Mouse (Mus musculus) lung, embryonic 14.5 days (tissue): ENCODE results near the gene Eif2ak4. TPM values are rescaled to one million over a fixed set of nuclear protein-coding genes. Genes with fewer than 3 reads are reported as not detected.

Experiments
- ATAC-seq: fragments of 200-750 bp; cut with Nextera tagmentation; 2 replicates; pipeline ENCODE4 v1.8.0; 2017; ENCODE audit warnings: mild to moderate bottlenecking, moderate TSS enrichment, moderate library complexity; ENCODE audit not compliant: insufficient read depth
- DNase-seq: peaks from one replicate; pipeline ENCODE4 v3.0.0-alpha.2; 2015
- H3K27ac ChIP-seq: fragments of 300-500 bp; sonication (generic); 2 replicates; pipeline ENCODE4 v1.5.1; 2014; ENCODE audit warnings: low read depth, mild to moderate bottlenecking, moderate library complexity
- H3K27me3 ChIP-seq: fragments of 300-500 bp; sonication (generic); 2 replicates; pipeline ENCODE4 v1.6.1; 2014; ENCODE audit warnings: low read length, control low read depth; ENCODE audit not compliant: insufficient read depth
- H3K36me3 ChIP-seq: fragments of 300-500 bp; sonication (generic); 2 replicates; pipeline ENCODE4 v1.6.1; 2014; ENCODE audit warnings: control low read depth; ENCODE audit not compliant: insufficient read depth
- H3K4me1 ChIP-seq: fragments of 300-500 bp; sonication (generic); 2 replicates; pipeline ENCODE4 v1.6.1; 2014; ENCODE audit warnings: antibody characterized with exemption, control low read depth; ENCODE audit not compliant: insufficient read depth
- H3K4me2 ChIP-seq: fragments of 300-500 bp; sonication (generic); 2 replicates; pipeline ENCODE4 v1.6.1; 2014; ENCODE audit warnings: mild to moderate bottlenecking
- H3K4me3 ChIP-seq: fragments of 300-500 bp; sonication (generic); 2 replicates; pipeline ENCODE4 v1.5.1; 2014; ENCODE audit warnings: low read depth, low read length
- H3K9ac ChIP-seq: fragments of 300-500 bp; sonication (generic); 2 replicates; pipeline ENCODE4 v1.6.1; 2014
- H3K9me3 ChIP-seq: fragments of 300-500 bp; sonication (generic); 2 replicates; pipeline ENCODE4 v1.6.1; 2016; ENCODE audit warnings: low read depth, low read length, control low read depth
- CTCF ChIP-seq: IDR thresholded peaks from 2 replicates; pipeline ENCODE4 v1.5.1; 2016; ENCODE audit warnings: antibody characterized with exemption, low read depth
- WGBS: fragments of 180-500 bp; shearing (Covaris S2); extraction: QIAGEN DNeasy Blood & Tissue Kit; methylation state at CpG from one replicate; pipeline ENCODE4 v1.1.7; 2014; 5-methylcytosine and 5-hydroxymethylcytosine counted together
- polyA plus RNA-seq: library from polyadenylated mRNA; unstranded; fragments of >200 nt; fragmentation: Nextera tagmentation; extraction: Ambion mirVana; gene quantifications from 2 replicates; pipeline ENCODE4 v1.2.1, GENCODE M21; 2014

The Eif2ak4 gene
- polyA plus RNA-seq, 1 experiment from 2014 or later = 15.4 TPM

DNA sequence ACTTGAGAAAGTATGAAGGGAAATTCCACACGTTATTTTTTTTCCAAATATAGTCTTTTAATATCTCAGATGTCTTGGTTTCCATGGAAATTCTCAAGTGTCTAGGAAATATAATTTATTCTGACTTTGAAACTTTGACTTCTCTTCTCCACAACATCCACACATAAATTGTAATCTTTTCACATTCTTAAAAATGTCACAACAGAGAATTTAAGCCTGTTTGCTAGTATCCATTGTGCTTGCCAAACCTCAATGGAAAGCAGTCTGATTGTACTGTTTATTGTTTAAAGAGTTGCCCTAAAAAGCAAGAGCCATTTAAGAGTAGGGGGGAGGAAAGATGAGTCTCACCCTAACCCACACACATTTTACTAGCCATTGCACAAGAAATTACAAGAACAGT lies 16.6 kb upstream of the Eif2ak4 start:
- WGBS = 24% methylated on average over 1 of the region's 1 CpGs
- DNase-seq = no peak

DNA sequence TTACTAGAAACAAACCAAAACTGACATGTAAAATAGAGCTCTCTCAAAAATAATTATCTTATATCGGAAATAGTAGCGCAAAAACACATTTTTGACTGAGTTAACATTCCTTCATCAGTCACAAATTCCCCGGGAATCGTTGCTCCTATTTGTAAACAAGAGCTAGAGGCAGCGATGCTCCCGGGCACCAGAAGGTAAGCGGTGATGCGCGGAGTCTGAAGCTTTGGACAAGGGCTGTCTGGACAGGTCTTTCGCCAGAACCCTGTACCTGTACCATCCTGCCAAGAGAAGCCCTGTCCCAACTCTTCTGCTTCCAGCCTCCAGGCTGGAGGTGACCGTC lies 15.9 kb upstream of the Eif2ak4 start:
- peak; percentile 15 for DNase-seq
- H3K27ac ChIP-seq = no peak overlapping the region
- H3K4me2 ChIP-seq = peak overlapping the region; percentile 97
- TF ChIP-seq CTCF = no peak
- H3K27me3 ChIP-seq = peaks cover 34% of the 10 kb centered on the region
- no peaks in the 10 kb centered on the region for H3K9me3 ChIP-seq
- peaks cover 12% of the 10 kb centered on the region; the same call in 1 of the 2 replicates for H3K4me1 ChIP-seq
- H3K36me3 ChIP-seq = no peaks in the 10 kb centered on the region
- H3K9ac ChIP-seq = no peak overlapping the region
- peak overlapping the region; percentile 48 for H3K4me3 ChIP-seq
- ATAC-seq = peak; percentile 7; the same call in 1 of the 2 replicates
- WGBS = 9% methylated on average over 11 of the region's 11 CpGs

More for the DNA sequence above, 16.6 kb upstream of the Eif2ak4 start:
- Histone ChIP-seq H3K27ac (no peak overlapping the region), H3K4me1 (peaks cover 12% of the 10 kb centered on the region; the same call in 1 of the 2 replicates), H3K27me3 (peaks cover 34% of the 10 kb centered on the region), H3K36me3 (no peaks in the 10 kb centered on the region), H3K9ac (no peak overlapping the region), H3K9me3 (no peaks in the 10 kb centered on the region), H3K4me2 (no peak overlapping the region), H3K4me3 (no peak overlapping the region)
- no peak for TF ChIP-seq CTCF
- no peak for ATAC-seq

DNA sequence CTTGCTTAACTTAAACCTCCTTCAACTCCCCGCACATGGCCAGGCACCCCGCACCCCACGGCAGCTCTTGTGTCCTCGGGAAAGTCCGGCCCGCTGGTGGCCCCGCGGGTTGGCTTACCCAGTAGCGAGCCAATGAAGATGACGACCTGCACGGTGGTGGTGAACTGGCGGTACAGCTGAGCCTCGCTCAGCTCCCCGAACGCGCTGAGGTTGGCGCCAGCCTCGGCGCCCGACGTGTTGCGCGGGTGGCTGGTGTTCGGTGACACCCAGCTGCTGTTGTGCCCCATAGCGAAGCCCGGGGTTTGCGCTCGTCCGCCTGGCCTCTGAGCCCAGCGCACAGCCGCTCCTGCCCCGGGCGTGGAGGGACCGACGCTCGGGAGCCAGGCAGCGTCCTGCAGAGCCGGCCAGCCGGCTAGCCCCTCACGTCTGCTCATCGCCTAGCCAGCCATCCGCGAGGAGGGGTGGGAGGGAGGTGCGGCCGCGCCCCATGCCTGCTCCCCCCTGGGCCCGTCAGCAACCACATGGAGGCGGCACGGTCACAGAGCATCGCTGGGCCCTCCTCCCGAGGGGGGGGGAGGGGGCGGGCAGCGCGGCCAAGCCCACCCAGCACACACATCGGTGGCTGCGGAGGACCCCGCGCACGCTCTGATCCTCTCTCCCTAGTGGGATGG lies 15.4 kb upstream of the Eif2ak4 start, which contains the start of gene Gpr176:
Gene Gpr176 (minus strand): TSS at position 519 of the 671 bp plus-strand sequence.
- H3K9ac ChIP-seq = peak within 1 kb of the TSS; percentile 41
- H3K27me3 ChIP-seq = peaks cover 34% of the 10 kb centered on the region
- H3K4me2 ChIP-seq = peak within 1 kb of the TSS; percentile 97
- no peak within 1 kb of the TSS for H3K27ac ChIP-seq
- H3K36me3 ChIP-seq = no peaks in the 10 kb centered on the region
- H3K4me1 ChIP-seq = peaks cover 12% of the 10 kb centered on the region; the same call in 1 of the 2 replicates
- peak within 1 kb of the TSS; percentile 48 for H3K4me3 ChIP-seq
- under 1% methylated on average over 55 of the region's 59 CpGs for WGBS
- ATAC-seq = peak; percentile 85
- DNase-seq = peak; percentile 64
- no peaks in the 10 kb centered on the region for H3K9me3 ChIP-seq
- TF ChIP-seq CTCF = no peak

DNA sequence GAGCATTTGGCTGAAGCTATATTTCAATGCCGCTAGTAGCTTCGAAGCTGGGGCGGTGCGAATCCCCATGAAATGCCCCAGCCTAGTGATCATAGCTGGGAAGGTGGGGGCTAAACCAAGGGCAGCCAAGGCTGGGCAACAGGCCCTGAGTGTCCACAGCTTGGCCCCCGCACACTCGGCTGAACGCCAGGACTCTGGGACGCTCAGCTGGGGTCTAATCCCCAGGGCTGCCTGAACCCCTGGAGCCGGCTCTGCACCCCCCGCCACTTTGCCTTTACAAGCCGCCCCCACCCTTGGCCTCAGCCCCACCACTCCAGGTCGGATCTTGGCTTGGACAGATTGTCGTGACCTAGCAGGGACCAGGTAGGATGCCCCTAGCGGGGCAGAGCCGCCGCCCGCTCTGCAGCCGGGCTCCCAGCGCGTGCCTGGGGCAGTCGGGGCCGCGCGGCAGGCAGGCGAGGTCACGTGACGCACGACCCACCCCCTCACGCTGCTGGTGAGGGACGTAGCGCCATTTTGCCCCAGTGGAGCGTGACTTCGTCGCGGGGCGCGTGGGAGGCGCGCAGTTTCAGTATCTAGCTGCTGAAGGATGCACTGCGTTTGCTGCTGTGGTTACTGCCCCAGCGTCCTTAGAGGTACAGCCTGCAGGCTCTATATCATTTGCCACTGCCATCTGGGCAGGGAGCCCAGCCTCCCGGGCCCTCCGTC lies 14.7 kb upstream of the Eif2ak4 start:
- no peaks in the 10 kb centered on the region for H3K9me3 ChIP-seq
- H3K9ac ChIP-seq = peak overlapping the region; percentile 41
- no peak overlapping the region for H3K27ac ChIP-seq
- H3K36me3 ChIP-seq = no peaks in the 10 kb centered on the region
- H3K27me3 ChIP-seq = peaks cover 34% of the 10 kb centered on the region
- peaks cover 12% of the 10 kb centered on the region; the same call in 1 of the 2 replicates for H3K4me1 ChIP-seq
- H3K4me2 ChIP-seq = peak overlapping the region; percentile 97
- peak overlapping the region; percentile 48 for H3K4me3 ChIP-seq
- ATAC-seq (peak; percentile 93), DNase-seq (peak; percentile 85)
- 3% methylated on average over 43 of the region's 43 CpGs for WGBS
- peak; percentile 53 for TF ChIP-seq CTCF

DNA sequence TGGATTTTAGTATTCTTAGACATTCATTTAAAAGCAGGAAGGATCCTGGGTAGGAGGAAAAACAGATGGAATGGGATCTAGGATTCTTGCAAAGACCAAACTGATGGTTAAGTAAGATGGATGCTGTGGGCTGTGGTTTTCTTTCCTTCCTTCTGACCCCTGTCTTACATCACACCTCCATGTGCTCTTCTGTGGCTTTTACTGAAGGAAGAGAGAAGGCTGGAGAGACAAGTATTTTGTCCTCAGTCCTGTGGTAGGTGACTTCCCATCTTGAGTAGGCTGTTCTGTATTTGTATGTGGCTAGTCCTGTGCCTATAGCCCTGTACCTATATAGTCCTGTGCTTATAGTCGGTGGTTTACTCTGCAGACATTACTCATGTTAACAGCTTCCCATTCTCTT lies 12.9 kb upstream of the Eif2ak4 start:
- ATAC-seq (no peak), DNase-seq (no peak)
- Histone ChIP-seq H3K9me3 (no peaks in the 10 kb centered on the region), H3K27me3 (peaks cover 31% of the 10 kb centered on the region), H3K4me2 (no peak overlapping the region), H3K9ac (no peak overlapping the region), H3K4me3 (no peak overlapping the region), H3K27ac (no peak overlapping the region), H3K4me1 (peaks cover 12% of the 10 kb centered on the region; the same call in 1 of the 2 replicates), H3K36me3 (no peaks in the 10 kb centered on the region)
- 35% methylated on average over 1 of the region's 1 CpGs for WGBS
- TF ChIP-seq CTCF = no peak

DNA sequence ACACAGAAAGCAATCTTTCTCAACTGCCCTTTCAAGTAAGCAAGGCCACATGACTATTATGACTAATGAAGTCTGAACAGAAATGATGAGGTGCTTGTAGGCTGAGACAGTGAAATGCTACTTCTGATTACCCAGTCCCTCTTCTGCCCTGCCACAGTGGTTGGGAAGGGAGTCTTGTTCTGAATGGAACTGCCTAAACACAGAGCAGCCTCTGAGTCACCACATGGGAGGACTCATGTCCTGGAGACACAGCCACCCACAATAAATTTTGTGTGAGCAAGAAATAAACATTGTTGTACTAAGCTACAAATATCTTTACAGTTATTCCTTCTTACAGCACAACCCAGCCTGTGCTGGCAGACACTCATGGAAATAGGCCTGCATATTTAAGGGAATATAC lies 12.5 kb upstream of the Eif2ak4 start:
- no peak overlapping the region for H3K4me3 ChIP-seq
- TF ChIP-seq CTCF = no peak
- no peak for ATAC-seq

DNA sequence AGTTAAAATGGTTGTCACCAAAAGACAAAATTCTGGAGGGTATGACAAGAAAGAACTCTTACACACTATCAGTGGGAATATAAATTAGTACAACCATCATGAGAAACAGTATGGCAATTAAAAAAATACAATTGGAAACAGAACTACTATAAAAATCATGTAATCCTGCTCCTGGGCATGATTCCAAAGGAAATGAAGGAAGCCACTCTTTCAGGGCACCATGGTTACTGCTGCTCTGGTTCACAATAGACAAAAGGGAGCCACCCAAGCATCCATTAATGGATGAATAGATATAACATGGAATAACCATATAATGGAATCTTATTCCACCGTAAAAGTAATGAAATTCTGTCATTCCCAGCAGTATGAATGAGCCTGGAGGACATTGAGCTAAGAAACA lies 8.7 kb upstream of the Eif2ak4 start:
- TF ChIP-seq CTCF = no peak
- H3K27ac ChIP-seq = no peak overlapping the region
- ATAC-seq (no peak), DNase-seq (no peak)
- H3K27me3 ChIP-seq = no peaks in the 10 kb centered on the region
- no peaks in the 10 kb centered on the region for H3K36me3 ChIP-seq
- H3K4me3 ChIP-seq = no peak overlapping the region
- H3K4me2 ChIP-seq = no peak overlapping the region
- WGBS = 51% methylated on average over 1 of the region's 1 CpGs
- H3K9me3 ChIP-seq = no peaks in the 10 kb centered on the region
- H3K4me1 ChIP-seq = no peaks in the 10 kb centered on the region
- no peak overlapping the region for H3K9ac ChIP-seq

More for the DNA sequence above, 12.5 kb upstream of the Eif2ak4 start:
- peaks cover 27% of the 10 kb centered on the region for H3K27me3 ChIP-seq
- H3K36me3 ChIP-seq = no peaks in the 10 kb centered on the region
- H3K4me2 ChIP-seq = no peak overlapping the region
- DNase-seq = no peak
- no peak overlapping the region for H3K9ac ChIP-seq
- H3K27ac ChIP-seq = no peak overlapping the region
- H3K9me3 ChIP-seq = no peaks in the 10 kb centered on the region
- H3K4me1 ChIP-seq = peaks cover 12% of the 10 kb centered on the region; the same call in 1 of the 2 replicates
